Mouse (Mus musculus) mesoderm, embryonic 11.5 days (tissue): ENCODE measurements around the gene Adcy10.

Experiments used
- DNase-seq: peaks from one replicate; pipeline ENCODE4 v3.0.0-alpha.2; 2012; ENCODE audit warnings: low read depth, low spot score

The Adcy10 gene

DNA sequence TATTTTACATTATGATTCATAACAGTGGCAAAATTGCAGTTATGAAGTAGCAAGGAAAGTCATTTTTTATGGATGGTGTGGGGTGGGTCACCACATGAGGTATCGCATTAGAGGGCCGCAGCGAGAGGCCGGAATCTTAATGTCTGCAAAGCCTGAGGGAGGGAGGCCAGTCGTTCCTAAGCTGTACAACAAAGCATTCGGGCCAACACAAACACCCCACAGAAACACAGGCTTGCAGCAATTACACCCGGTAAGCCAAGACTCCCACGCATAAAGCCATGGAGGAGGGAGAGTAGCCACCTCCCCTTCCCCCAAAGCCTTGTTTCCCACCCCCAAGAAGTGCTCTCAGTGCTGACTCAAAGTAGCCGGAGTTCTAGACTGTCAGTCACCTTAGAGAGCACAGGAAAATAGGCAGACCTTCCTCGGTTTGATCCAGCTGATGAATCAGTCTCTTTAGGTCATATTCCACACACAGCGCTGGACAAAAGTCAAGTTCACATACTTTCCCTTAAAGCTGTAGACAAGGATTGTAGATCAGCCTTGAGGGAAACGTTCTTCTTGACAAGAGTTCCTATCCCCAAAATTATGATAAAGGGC, 51.2 kb downstream of the Adcy10 start:
- DNase-seq: no peak

DNA sequence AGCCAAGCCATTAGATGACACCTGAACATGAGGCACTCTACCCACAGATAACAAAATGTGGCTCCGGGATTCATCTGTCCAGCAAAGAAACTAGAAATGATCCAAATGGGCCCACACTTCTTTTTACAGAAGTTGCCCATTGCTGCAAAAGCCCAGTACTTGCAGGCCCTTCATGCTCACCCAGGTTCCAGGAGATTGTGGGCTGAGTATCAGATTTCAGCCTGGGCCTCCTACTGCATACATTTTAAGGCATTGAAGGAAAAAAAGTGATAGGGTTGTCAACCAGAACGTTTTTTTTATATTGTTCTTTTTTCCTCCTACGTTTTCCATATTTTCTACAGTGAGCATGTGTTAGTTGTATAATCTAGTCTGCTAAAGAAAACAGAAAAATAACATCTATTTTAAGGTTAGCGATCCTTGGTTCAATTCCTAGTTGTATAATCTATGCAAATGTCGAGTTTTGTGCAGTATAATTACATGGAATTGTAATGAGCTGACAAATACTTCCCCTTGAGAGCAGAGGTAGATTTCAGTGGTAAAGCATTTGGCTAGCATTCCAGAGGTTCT, 52.3 kb downstream of the Adcy10 start:
- no peak for DNase-seq

DNA sequence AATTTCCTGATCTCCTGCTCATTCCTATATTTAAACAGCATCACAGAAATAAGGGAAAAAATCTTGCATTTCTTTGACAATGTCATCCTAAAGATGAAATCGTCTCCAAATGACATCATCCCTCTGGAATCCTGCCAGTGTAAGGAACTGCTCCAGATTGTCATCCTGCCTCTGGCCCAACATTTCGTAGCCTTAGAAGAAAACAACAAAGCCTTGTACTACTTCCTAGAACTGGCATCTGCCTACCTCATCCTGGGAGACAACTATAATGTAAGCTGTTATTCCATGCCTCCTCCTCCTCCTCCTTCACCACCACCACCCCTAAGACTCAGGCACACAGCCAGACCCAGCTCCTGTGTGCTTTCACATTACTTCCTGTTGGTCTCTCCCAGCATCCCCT, 71.7 kb downstream of the Adcy10 start:
- no peak for DNase-seq

GRCm38 (mm10) chr1:165559073-165559472, 74.1 kb downstream of the Adcy10 start:
- no peak for DNase-seq

DNA sequence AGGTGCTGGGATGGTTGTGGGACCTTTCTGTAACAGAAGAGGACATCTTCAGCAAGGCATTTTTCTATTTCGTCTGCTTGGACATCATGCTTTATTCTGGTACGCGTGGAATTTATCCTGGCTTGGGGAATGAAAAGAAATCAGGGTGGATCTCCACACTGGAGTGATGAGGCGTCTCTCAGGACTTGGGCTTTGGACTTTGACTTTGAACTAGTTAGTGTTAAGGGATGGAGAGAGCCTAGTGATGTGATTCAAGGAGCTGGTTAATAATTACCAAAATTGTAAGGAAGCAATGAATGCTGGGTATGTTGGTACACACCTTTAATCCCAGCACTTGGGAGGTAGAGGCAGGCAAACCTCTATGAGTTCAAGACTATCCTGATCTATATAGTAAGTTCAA, 80.3 kb downstream of the Adcy10 start:
- DNase-seq: no peak

- DNase-seq: no peak
Measured at GRCm38 (mm10) chr1:165567466-165567865, 82.5 kb downstream of the Adcy10 start.

DNA sequence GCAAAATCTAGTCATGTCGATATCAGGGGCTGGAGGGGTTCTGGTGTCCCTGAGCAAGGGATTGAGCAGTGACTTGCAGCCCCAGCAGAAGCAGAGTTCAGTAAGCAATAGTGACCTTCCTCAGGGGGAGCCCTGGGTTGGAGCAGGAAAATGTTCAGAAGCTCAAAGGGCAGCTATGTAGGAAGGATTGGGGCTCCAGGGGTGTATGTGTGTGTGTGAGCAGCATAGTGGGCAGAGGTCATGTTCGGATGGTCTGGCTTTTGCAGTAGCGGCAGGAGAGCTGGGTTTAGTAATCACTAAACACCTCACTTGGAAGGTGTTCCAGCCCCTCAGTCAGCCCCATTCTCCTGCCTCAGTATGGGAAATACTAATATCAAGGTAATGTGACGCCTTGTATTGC, 91.0 kb downstream of the Adcy10 start:
- DNase-seq: no peak

GRCm38 (mm10) chr1:165576459-165577112, 91.6 kb downstream of the Adcy10 start:
- no peak for DNase-seq

DNA sequence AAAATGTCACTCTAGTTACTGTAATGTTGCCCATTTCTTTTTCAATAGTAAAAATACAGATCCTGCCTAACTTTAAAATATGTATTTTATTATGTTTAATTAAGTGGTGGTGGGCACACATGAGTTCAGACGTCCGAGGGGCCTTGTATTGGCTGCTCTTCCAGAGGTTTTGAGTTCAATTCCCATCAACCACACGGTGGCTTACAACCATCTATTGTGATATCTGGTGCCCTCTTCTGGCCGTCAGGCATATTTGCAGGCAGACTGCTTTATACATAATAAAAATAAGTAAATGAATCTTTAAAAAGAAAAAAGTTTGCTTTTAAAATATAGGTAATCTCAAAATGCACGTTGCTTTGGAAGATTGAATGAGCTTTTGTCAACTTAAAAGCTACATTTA, 94.3 kb downstream of the Adcy10 start:
- peak; percentile 26 for DNase-seq

DNA sequence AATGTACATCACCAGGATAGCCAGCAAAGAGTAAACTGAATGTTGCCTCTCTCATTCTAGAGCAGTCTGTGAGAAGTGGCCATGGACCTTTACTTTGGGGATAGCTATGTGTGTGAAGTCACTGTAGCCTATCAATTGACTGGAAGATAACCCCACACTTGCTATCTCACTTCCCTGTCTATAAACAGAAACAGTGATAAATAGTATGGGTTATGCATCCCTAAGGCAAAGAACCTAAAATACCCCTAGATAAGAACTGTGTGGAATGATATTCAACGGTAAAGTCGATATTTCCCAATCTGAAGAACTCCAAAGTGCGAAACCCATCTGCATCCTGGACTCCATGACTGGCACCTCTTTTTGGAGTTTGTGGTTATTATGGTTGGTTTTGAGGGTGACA, 96.3 kb downstream of the Adcy10 start:
- DNase-seq: no peak

DNA sequence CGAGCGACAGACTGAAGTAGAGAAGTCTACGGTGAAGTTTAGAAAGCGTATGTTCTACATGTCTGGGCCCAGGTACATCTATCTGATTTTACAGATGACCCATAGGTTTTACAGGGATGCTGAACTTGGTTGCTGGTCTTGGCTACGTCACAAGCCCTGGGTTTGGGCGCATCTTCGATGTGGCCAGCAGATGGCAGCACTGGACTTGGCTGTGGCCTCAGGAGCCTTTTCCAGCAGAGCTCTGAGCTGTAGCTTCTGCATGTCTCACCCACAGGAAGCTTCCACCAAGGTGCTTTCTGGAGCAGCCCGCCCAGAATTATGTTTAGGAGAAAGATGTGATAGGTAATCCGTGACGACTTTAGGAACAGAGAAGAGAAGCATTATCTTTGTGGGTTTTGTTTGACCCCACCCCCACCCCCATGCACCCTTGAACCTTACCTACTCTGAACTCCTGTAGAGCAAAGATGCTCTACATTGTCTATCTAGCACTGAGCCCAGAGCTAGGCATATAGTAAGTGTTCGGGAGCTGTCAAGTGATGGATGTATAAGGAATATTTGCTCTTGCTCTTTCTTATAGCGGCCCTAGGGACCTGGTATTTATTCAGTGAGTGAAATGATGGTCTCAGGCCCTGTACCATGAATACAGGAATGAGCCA, 98.7 kb downstream of the Adcy10 start:
- DNase-seq: peak; percentile 93

- DNase-seq: no peak
Measured at GRCm38 (mm10) chr1:165585389-165586104, 100.6 kb downstream of the Adcy10 start.

- DNase-seq: no peak
Measured at GRCm38 (mm10) chr1:165586366-165586765, 101.4 kb downstream of the Adcy10 start.

GRCm38 (mm10) chr1:165587845-165588244, 102.9 kb downstream of the Adcy10 start:
- DNase-seq: peak; percentile 39

DNA sequence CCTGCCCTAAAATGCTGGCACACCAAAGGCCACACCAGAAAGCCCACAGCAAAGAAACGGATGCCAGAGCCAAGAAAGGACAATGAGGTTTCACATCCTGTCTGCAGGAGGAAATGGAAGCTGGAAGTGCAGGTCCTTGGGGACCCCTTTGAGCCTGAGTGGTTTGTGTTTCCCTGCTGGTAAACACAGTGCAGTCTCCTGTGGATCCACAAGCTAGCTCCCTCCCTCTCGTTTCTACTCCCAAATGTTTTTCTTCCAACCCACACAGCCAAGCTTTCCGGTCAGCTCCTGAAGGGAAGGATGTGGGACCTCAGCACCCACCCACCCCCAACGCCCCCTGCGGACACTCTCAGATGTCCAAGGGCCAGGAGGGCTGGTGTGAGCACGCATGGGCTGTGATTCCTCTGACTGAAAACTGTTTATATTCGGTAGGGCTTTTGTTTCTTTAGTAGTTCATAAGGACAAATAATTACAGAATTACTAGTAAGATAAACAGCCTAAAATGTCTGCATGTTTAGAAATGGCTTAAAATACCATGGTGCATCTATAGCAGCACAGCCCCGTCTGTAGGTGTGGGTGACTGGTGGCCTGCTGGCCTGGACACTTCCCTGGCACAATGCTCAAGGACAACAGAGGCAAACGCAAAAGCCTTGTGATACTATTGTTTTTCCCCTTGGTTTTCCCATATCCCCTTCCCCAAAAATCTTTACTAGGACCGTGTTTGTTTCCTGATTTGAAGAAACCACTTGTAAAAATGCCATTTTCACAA, 104.5 kb downstream of the Adcy10 start:
- DNase-seq: peak; percentile 68

DNA sequence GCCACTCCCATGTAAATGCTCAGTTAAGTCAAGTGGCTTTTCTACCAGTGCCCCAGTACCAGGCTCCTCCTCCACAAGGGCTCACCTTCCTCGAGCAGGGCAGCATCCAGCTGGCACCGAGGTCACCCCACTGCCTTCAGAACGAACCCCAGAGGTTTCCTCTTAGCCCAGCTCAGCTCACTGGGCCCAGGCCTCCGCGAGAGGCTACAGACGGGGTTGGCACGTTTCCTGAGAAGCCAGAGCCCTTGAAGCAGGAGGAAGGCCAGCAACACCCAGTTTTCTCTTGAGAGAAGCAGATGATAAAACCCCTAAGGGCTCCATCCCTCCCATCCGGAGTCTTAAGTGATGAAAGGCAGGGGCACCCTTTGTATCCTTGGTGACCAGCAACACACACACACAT, 105.8 kb downstream of the Adcy10 start:
- no peak for DNase-seq

- no peak for DNase-seq
Measured at GRCm38 (mm10) chr1:165592295-165593082, 107.5 kb downstream of the Adcy10 start.

- no peak for DNase-seq
Measured at GRCm38 (mm10) chr1:165594699-165595421, 109.9 kb downstream of the Adcy10 start.

DNA sequence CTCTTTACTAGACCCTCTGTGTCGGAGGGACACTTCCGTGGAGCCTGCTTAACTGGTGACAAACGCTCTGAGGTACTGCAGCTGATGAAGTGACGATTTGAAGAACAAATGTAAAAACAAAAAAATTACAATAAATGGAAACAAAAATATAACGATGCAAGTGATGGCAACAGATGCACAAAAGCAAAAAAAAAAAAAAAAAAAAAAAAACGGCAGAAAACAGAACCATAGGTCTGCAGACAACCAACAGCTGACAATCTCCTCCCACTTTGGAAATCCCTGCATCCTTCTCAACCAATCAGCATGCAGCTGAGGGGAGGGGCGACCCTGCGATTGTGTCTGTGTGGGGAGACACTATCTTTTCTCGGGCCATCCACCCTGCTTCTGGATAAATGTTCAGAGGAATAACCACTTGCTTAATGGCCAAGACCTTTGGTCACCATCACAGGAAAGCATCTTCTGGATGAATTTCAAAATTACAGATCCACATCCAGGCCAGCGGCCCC, 116.8 kb downstream of the Adcy10 start:
- DNase-seq: no peak

- DNase-seq: no peak
Measured at GRCm38 (mm10) chr1:165603218-165603617, 118.2 kb downstream of the Adcy10 start.
